Mouse (Mus musculus) liver, embryonic 14.5 days (tissue): ENCODE measurements around the gene Lrp2. TPM values are rescaled to one million over a fixed set of nuclear protein-coding genes. Genes with fewer than 3 reads are reported as not detected.

Experiments
- ATAC-seq: fragments of 200-750 bp; cut with Nextera tagmentation; 2 replicates; pipeline ENCODE4 v1.8.0; 2017; ENCODE audit warnings: moderate number of reproducible peaks, mild to moderate bottlenecking, moderate library complexity; ENCODE audit not compliant: insufficient read depth
- DNase-seq, 3 experiments: peaks; one replicate each; pipeline ENCODE4 v3.0.0-alpha.2; 2012 to 2013; ENCODE audit warnings: low read depth in 3 of 3, low spot score in 3 of 3
- H3K27ac ChIP-seq: fragments of 300-500 bp; sonication (generic); 2 replicates; pipeline ENCODE4 v1.5.1; 2014; ENCODE audit warnings: moderate library complexity, mild to moderate bottlenecking, control low read depth, inconsistent platforms
- H3K27me3 ChIP-seq: fragments of 300-500 bp; sonication (generic); 2 replicates; pipeline ENCODE4 v1.6.1; 2014; ENCODE audit warnings: mild to moderate bottlenecking, low read length, moderate library complexity; ENCODE audit not compliant: control insufficient read depth, insufficient read depth
- H3K36me3 ChIP-seq: fragments of 300-500 bp; sonication (generic); replicated peaks from 2 replicates; pipeline ENCODE4 v1.6.1; 2014; ENCODE audit warnings: low read depth; ENCODE audit not compliant: control insufficient read depth, insufficient read depth
- H3K4me1 ChIP-seq, 2 experiments: fragments of 200-500 bp in 1 of 2; fragments of 300-500 bp in 1 of 2; sonication (generic) in 1 of 2; replicated peaks; 2 replicates each; pipeline ENCODE4 v1.6.1; 2012 to 2014; ENCODE audit warnings: antibody characterized with exemption in 1 of 2, inconsistent platforms in 1 of 2, low read length in 1 of 2; ENCODE audit not compliant: control insufficient read depth in 2 of 2, insufficient read depth in 2 of 2
- H3K4me2 ChIP-seq: fragments of 300-500 bp; sonication (generic); 2 replicates; pipeline ENCODE4 v1.6.1; 2014; ENCODE audit warnings: low read depth, mild to moderate bottlenecking, control low read depth, moderate library complexity
- H3K4me3 ChIP-seq, 2 experiments: fragments of 200-500 bp in 1 of 2; fragments of 300-500 bp in 1 of 2; sonication (generic) in 1 of 2; 2 replicates each; pipeline ENCODE4 v1.5.1; 2012 to 2014; ENCODE audit warnings: low read depth in 2 of 2, low read length in 2 of 2, mild to moderate bottlenecking in 2 of 2, control low read depth in 1 of 2, inconsistent platforms in 1 of 2, moderate library complexity in 1 of 2; ENCODE audit not compliant: insufficient read depth in 1 of 2
- H3K9ac ChIP-seq: fragments of 300-500 bp; sonication (generic); replicated peaks from 2 replicates; pipeline ENCODE4 v1.6.1; 2014; ENCODE audit warnings: mild to moderate bottlenecking, control low read depth, moderate library complexity
- H3K9me3 ChIP-seq: fragments of 300-500 bp; sonication (generic); 2 replicates; pipeline ENCODE4 v1.6.1; 2016; ENCODE audit warnings: low read length, mixed read lengths; ENCODE audit not compliant: control insufficient read depth
- CTCF ChIP-seq: IDR thresholded peaks from 2 replicates; pipeline ENCODE4 v1.5.1; 2016; ENCODE audit warnings: antibody characterized with exemption, low read depth, control low read depth
- EP300 ChIP-seq: IDR thresholded peaks from 2 replicates; pipeline ENCODE4 v1.6.1; 2016; ENCODE audit warnings: antibody characterized with exemption, low read depth
- WGBS: fragments of 180-500 bp; shearing (Covaris S2); extraction: QIAGEN DNeasy Blood & Tissue Kit; methylation state at CpG from one replicate; pipeline ENCODE4 v1.1.7; 2014; ENCODE audit not compliant: insufficient replicate concordance; 5-methylcytosine and 5-hydroxymethylcytosine counted together
- polyA plus RNA-seq, 2 experiments: library from polyadenylated mRNA; depleted of rRNA in 1 of 2; stranded (reverse) in 1 of 2; unstranded in 1 of 2; fragments of >200 nt; fragmentation: Nextera tagmentation in 1 of 2; extraction: Ambion mirVana in 1 of 2; gene quantifications; 2 replicates each; pipeline versions ENCODE4 v1.2.1 to v1.2.3; 2012 to 2014

The Lrp2 gene
- polyA plus RNA-seq, 2 experiments: 0.07 to 0.11 TPM

- 56% methylated on average over 4 of the region's 4 CpGs for WGBS
- no peak for TF ChIP-seq CTCF
- TF ChIP-seq EP300: no peak
- H3K27me3 ChIP-seq: no peaks in the 10 kb centered on the region
- no peaks in the 10 kb centered on the region for H3K36me3 ChIP-seq
- H3K27ac ChIP-seq: no peak overlapping the region
- no peak overlapping the region for H3K4me2 ChIP-seq
- H3K4me1 ChIP-seq: no peaks in the 10 kb centered on the region
- DNase-seq (no peak), ATAC-seq (no peak)
- H3K9me3 ChIP-seq: no peaks in the 10 kb centered on the region
- H3K9ac ChIP-seq: no peak overlapping the region
- H3K4me3 ChIP-seq: no peak overlapping the region
Measured at GRCm38 (mm10) chr2:69445896-69446472, 139.9 kb downstream of the Lrp2 start.

- H3K9ac ChIP-seq: no peak overlapping the region
- H3K9me3 ChIP-seq: no peaks in the 10 kb centered on the region
- no peaks in the 10 kb centered on the region for H3K36me3 ChIP-seq
- no peaks in the 10 kb centered on the region for H3K4me1 ChIP-seq
- no peak for DNase-seq
- H3K4me2 ChIP-seq: no peak overlapping the region
- TF ChIP-seq CTCF (no peak), EP300 (no peak)
- H3K4me3 ChIP-seq: no peak overlapping the region
- no peak overlapping the region for H3K27ac ChIP-seq
- H3K27me3 ChIP-seq: no peaks in the 10 kb centered on the region
- ATAC-seq: no peak
- 22% methylated on average over 3 of the region's 3 CpGs for WGBS
Measured at GRCm38 (mm10) chr2:69441656-69442055, 144.2 kb downstream of the Lrp2 start.

- no peak overlapping the region for H3K9ac ChIP-seq
- no peak for TF ChIP-seq EP300
- peak; percentile 72 for TF ChIP-seq CTCF
- no peaks in the 10 kb centered on the region for H3K27me3 ChIP-seq
- H3K27ac ChIP-seq: no peak overlapping the region
- H3K4me1 ChIP-seq: 0 out of 4 replicates have a peak, but pooled peaks cover 0 to 2% of the 10 kb centered on the region in 2 experiments
- H3K4me3 ChIP-seq: no peak overlapping the region
- H3K9me3 ChIP-seq: no peaks in the 10 kb centered on the region
- DNase-seq (peak in 2 of 3 experiments; percentile 3 to 26), ATAC-seq (no peak)
- WGBS: 30% methylated on average over 3 of the region's 3 CpGs
- no peaks in the 10 kb centered on the region for H3K36me3 ChIP-seq
- no peak overlapping the region for H3K4me2 ChIP-seq
Measured at GRCm38 (mm10) chr2:69428116-69428515, 157.7 kb downstream of the Lrp2 start.

- TF ChIP-seq EP300: no peak
- no peak for TF ChIP-seq CTCF
- Histone ChIP-seq H3K4me2 (no peak overlapping the region), H3K9me3 (no peaks in the 10 kb centered on the region), H3K9ac (no peak overlapping the region), H3K27me3 (no peaks in the 10 kb centered on the region), H3K4me3 (no peak overlapping the region), H3K36me3 (no peaks in the 10 kb centered on the region), H3K27ac (no peak overlapping the region), H3K4me1 (0 out of 4 replicates have a peak, but pooled peaks cover 0 to 2% of the 10 kb centered on the region in 2 experiments)
- no peak for ATAC-seq
- 66% methylated on average over 10 of the region's 10 CpGs for WGBS
- DNase-seq: no peak
Measured at GRCm38 (mm10) chr2:69427141-69427540, 158.7 kb downstream of the Lrp2 start.

- H3K36me3 ChIP-seq: no peaks in the 10 kb centered on the region
- no peaks in the 10 kb centered on the region for H3K27me3 ChIP-seq
- TF ChIP-seq EP300: no peak
- TF ChIP-seq CTCF: no peak
- ATAC-seq: no peak
- H3K9me3 ChIP-seq: no peaks in the 10 kb centered on the region
- 0 out of 4 replicates have a peak, but pooled peaks cover 0 to 2% of the 10 kb centered on the region in 2 experiments for H3K4me1 ChIP-seq
- no peak for DNase-seq
- H3K27ac ChIP-seq: no peak overlapping the region
- H3K4me3 ChIP-seq: no peak overlapping the region
- 49% methylated on average over 1 of the region's 1 CpGs for WGBS
- no peak overlapping the region for H3K9ac ChIP-seq
- no peak overlapping the region for H3K4me2 ChIP-seq
Measured at GRCm38 (mm10) chr2:69426081-69426480, 159.8 kb downstream of the Lrp2 start.
